Mouse (Mus musculus) kidney, postnatal 14 days (tissue): ENCODE results near the gene Ube2f.
A peak's percentile ranks its signal among the peaks of the same experiment; 100 is the strongest.

Source experiments
- DNase-seq: peaks from one replicate; pipeline ENCODE4 v3.0.0; 2022; ENCODE audit warnings: mixed read lengths

Gene Ube2f

DNA sequence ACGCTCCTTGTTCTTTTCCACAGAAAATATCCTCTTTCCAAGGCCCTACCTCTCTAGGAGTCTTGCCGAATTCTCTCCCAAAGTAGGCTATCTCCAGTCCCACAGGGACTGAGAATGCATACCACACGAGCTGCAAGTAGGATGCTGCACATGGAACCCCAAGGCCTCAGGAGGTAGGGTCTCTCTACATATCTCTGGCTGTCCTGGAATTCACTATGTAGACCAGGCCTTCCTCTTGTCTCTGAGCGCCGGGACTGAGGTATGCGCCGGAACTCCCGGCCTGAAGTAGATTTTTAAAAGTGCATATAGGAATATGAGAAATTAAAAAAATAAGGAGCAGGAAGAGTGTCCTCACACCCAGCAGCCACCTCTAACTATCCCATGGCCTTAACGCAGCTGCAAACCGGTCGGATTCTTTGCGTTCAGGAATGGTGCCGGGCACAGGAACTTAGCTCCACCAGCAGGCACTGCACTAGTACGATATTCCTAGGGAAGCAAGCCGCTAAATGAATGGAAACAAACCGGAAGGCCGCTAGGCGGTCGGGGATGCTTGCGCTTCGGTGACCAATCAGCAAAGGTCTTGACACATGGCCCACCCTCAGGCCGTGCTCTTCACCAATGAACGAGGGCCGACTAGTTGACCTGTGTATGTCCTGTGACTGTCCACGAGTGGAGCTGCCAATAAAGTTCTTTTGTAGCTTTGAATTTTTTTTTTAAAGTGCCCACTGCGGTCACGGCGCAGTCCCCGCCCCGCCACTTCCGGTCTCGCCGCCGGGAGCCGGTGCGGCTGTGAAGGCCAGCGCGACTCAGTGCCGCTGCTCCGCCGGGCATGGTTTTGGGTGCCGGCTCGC is at the start of gene Ube2f:
Gene Ube2f, plus strand, starts transcription at position 741 of the 851 bp plus-strand sequence.
- peak; percentile 97 for DNase-seq

DNA sequence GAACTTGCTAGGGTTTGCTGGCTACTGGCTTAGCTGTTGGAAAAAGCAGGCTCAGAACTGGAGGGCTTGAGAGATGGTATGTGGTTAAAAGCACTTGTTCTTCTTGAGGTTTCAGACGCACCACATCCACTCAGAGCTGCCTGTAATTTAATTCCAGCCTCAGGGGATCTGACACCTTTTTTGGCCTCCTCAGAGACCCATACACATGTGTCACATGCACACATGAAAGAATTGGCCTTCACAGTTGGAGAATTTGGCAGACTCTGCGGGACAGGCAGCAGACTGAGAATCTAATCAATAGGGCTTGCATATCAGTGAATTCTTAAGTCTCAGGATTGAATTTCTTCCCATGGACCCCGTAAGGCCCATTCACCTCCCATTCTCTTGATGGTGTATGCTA is 49.0 kb upstream of the Ube2f start:
- no peak for DNase-seq

DNA sequence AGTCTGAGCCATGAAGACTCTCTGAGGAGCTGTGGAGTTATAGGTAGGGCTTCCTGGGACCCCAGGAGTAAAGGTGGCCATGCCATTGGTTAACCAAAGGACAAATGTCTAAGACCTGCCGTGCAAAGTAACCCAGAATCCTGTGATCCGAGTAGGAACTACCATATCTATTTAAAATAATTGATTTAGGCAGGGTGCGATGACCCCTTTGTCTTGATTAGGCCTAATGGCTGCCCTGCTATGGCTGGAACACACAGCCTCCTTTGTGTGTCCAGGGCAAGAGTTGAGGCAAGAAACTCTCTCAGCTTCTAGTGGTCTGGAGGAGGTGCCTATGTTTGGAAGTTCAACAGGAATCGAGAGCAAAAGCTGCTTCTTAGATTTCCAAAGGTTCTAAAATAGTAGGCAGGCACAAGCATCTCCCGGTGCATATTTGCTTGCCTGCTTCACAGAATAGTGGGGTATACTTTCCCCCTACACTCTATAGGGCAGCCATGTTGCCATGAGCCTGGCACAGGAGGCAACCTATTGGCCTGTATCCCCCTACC is 45.8 kb upstream of the Ube2f start:
- no peak for DNase-seq

DNA sequence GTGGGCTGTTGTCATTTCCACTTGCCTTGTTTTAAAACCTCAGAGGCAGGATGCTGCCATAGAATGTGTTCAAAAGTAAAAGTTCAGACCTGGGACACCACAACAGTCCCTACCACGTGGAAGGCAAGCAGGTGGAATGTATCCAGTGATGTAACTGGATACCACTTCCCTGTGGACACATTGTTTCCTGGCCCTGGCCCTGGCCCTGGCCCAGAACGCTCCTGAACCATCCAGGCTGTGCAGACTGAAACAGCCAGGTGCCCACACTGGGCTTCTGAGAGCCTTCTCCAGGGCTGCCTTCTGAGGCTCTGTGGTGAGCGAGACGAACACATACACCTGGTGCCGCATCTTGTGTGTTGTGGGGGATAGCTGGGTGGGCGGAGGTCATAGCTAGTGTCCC is 44.5 kb upstream of the Ube2f start:
- no peak for DNase-seq

DNA sequence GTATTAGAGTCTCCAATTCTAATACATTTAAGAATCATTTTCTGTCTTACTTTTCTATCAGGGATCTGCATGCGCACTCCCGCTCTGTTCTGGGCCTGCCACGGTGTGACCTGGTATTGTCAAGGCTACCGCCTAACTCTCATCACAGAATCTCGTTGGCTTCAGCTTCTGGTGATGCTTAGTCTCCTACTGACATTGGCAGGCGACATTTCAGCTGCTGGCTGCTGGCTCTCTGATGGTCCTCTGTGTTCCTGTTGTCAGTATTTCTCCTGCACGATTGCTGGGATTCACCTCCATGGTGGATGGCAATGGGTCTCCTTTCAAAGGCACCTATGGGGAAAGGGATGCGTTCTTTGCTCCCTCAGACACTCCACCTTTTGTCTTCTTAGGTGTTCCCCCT is 43.8 kb upstream of the Ube2f start:
- DNase-seq, result no peak

DNA sequence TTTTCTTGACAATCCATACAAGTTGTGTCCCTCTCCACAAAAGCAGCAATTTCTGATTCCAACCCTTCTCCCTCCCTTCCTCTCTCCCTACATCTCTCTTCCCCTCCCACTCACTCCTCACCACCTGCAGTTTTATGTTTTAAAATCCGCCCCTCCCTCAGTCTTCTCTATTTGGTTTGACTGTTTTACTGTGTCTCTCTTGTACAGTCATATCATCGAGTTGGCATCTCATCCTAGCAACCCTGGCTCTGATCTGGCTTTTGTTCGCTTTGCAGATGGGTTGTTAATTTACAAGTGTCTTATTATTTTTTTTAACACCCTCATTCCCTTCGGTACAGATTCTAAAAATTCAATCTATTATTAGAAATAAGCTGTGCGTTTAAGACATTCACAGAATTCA is 43.2 kb upstream of the Ube2f start:
- DNase-seq, result no peak

DNA sequence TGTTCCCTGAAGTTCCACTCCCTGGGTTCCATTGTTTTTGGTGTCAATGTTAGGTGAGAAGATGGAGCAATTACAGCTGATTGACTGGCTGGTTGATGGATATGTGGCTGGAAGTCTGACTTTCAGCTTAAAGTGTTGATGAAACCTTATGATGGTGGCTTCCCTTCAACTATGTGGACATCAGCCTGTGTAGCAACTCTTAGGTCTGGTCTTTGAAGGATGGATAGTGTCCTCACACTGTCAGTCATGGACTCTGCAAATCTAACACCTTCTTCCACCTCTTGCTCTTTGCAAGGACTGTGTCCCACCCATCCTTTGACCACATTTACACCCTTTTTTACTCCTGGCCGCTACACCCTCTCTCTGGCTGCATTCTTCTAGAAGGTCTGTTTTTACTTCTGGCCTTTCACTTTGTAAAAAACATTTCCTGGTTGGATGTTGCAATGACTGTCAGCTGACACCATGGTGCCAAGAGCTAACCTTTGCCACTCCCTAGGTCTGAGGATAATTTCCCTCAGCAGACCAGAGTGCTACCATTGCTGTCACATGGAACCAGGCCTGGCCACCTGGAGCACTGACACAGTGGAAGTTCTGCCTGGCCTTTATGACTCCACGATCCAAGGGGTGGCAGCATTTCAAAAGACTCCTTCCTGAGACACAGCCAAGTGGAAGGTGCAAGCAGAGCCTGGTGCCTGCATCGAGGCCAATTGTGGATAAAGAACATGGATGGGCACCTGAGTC is 42.6 kb upstream of the Ube2f start:
- DNase-seq, result no peak

DNA sequence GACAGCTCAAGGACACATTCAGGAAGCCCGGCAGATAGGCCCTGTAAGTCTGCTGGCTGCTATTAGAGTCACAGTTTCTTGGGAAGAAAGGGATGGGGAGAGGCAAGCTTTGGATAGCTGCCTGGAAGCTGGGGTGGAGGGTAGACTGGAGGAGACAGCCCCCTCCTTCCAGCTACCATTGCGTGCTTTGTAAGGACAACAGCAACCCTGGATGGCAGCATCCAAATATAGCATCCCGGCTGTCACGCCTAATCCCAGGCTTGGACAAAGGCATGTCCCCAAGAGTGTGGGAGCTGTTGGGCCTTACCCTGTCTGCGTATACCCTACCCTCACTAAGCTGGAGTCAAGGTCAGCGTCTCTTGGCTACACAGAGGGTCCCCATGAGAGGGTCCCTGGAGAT is 40.8 kb upstream of the Ube2f start:
- no peak for DNase-seq

DNA sequence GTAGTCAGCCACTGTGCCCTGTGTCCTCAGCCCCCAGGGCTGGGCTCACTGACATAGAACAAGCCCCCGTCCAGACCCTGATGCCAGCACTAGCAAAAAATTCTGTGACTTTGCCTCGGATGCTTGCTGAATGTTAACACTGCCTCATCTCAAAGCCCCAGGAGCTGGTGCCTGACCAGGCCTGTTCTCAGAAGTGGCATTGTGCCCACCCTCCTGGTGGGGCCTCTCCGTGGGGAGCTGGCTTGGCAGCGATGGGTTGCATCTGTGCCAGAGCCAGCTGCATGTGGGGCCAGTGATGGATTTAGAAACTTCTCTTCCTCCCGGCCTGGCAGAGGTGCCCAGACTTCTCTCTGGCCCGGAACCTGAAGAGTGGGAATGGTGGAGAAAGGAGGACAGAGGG is 40.3 kb upstream of the Ube2f start:
- DNase-seq, result peak; percentile 8

DNA sequence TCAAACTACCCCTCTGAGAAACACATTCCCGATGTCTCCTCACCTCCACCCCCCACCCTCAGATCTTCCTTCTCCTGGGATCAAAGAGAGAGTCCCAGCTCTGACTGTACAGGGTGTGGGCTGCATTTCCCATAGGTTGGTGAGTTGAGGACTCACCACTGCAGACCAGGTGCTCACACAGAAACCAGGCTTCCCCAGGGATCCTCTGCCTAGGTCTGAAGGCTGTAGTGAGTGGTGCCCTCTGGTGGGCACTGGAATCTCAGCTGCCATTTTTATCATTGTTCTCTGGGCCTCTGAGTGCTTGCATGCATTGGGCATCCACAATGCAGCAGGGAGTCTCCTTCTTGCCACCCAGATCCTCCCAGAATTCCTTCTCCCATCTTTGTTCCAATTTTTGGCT is 39.0 kb upstream of the Ube2f start:
- DNase-seq, result peak; percentile 56

DNA sequence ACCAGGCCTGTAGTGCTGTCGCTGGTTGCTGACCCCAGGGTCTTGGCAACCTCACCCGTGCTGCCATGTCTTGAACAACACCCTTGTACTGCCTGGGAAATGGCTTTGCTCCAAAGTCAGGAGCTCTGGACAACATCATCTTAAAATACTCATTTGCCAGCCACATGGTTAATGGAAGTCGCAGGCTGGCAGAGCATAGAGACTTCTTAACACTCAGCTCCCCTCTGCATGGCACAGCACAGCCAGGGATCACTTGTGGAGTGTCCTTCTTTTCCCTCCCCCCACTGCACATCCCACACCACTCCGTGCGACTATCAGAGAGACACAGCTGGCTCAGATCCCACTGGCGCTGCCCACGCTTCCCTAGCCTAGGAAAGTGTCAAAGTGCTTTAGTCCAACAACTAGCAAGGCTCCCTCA is 38.5 kb upstream of the Ube2f start:
- peak; percentile 17 for DNase-seq

DNA sequence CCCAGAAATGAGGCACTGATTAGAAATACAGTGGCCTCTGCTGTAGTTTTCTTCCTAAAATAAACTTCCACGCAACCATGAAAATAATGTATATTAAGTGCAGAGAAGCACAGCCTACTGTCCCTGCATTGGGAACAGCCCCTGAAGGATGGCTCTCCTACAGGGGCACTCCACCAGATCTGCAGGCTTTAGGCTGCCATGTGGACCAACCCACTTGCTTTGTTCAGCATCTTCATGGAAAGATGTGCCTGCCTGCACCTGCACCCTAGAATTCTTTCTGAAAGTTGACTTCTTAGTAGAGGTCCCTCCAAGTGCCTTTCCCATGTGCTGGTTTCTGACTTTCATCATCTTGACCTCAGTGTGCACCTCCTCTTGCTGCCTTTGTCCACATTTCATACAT is 34.8 kb upstream of the Ube2f start:
- no peak for DNase-seq

DNA sequence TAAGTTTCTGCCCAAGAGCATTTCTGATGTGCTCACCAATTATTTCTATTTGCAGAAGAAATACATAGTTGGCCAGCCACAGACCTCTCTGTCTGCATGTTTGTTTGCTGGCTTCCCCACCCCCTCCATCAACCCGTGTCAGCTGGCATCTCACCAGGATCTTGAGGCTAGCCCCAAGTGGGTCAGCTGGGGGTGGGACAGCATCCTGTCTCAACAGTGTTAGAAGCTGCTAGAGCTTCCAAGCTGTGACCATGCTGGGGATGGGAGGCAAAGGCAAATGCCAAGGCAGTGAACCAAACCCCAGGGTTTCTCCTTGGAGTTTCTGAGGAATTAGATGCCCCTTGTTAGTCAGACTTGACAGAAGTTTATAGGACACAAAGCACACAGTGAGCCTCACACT is 34.1 kb upstream of the Ube2f start:
- peak; percentile 14 for DNase-seq

DNA sequence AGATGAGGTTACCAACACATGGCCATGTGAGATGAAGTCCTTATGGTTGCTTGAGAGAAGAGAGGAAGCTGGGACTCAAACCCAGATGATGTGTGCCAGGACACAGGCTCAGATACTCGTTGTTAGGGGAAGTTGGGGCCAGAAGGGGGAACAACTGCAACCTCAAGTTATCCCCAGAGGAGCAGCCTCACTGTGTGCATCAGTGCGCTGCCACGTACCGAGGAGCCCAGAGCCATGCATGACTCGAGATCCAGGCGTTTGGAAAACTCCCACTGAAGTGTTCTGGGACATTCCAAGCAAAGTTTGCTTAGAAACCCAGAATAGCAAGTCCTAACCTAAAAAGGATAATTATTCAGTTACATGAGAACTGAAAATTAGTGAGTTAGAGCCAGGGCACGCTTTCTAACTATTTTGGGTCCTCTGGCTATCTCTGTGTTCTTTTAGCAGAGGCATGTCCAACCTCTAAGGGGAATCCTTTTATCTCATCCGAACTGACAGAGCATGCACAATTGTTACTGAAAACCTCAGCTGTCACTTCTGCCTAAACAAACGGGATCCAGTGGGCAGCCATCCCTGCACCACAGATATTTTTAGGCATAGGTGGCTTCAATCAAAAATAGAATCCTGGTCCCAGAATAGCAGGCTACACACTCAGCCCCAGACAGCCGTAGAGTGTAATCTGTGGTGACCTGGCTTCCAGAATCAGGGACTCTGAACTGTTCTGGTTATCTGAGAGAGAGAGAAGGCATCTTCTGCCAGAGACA is 33.4 kb upstream of the Ube2f start:
- no peak for DNase-seq

DNA sequence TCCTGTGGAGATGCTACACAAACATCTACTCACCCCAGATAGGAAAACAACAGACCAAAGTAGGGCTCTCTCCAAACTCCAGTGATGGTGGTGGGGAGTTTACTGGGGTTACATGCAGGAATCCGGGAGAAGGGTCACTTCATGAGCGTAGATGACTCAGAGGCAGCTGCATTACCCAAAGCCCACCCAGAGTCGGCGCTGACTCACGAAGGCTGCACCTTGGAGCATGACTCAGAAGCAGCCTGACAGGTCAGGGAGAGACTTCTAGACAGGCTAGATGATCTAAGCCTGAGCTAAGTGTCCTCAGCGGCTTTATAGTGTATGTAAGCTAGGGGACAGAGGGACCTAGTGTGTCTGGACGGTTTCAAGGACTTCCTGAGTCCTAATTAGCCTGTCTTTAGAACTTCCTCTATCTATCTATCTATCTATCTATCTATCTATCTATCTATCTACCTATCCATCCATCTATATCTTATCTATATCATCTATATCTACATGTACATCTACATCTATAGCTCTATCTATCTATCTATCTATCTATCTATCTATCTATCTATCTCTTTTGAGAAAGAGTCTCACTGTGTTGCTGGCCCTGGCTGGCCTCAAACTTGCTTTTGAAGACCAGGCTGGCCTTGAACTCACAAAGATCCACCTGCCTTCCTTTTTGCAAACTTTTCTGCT is 30.3 kb upstream of the Ube2f start:
- DNase-seq, result no peak

DNA sequence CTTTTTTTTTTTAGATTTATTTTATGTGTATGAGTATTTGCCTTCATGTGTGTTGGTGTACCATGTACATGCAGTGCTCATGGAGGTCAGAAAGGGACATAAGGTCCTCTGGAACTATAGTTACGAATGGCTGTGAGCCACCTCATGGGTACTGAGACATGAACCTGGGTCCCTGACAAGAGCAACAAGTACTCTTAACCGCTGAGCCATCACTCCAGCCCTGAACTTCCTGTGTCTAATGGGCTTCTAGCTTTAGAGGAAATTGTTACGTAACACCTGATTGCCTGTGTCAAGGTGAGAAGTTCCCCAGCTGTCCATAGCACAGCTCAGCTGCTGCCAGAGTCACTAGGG is 29.8 kb upstream of the Ube2f start:
- no peak for DNase-seq

DNA sequence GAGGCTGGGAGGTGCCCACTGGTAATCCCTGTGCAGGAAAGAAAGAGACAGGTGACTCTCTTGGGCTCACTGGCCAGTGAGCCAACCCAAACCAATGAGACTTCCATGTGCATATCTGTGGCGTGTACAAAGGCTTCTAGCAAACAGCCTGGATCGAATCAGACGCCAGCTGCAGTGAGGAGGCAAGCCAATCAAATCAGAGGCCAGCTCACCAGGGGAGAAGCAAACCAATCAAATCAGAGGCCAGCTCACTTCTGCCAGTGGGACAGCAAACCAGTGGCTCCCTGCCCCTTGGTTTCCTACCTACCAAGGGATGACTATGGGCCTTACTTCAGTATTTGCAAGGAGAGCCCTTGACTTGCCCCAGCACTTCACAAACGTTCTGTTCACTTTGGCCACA is 23.5 kb upstream of the Ube2f start:
- no peak for DNase-seq

DNA sequence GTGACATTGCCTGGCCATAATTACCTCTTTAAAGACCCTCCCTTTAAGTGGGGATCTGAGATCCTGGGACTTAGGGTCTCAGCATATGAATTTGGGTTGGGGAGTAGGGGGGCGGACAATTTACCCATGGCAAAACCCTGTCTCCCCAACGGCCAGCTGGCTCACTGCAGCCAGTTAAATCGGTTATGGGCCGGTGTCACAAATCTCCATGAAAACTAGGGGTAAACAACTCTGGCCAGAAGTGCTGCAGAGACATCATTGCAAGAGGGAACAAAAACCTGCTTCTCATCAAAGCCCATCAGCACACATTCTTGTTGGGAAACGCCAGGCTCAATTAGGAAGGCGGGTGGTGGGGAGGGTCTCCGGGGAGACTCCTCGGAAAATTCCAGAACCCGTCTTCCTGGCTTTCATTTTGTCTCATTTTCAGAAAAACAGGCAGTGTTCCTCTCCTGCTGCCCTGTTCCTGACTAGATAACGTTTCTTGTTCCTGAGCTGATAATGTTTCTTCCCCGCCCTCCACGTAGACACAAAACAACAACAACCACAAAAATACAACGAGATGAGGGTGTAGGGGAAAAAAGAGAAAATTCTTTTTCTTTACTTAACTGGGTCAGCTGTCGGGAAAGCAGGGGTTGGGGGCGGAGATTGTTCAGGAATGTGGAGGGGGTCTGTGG is 22.6 kb upstream of the Ube2f start:
- DNase-seq, result peak; percentile 12

DNA sequence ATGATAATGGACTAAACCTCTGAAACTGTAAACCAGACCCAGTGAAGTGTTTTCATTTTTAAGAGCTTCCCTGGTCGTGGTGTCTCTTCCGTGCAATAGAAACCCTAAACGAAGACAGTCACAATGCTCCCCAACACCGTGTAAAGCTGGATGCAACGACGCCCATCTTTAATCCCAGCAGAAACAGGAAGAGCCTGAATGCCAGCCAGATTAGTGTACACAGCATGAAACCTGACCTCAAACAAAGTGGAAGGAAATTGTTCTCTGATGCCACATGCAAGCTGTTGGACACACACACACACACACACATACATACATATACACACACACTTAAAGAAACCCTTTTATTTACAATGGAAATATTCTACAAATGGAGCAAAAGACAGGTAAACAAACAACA is 19.0 kb upstream of the Ube2f start:
- DNase-seq, result no peak

DNA sequence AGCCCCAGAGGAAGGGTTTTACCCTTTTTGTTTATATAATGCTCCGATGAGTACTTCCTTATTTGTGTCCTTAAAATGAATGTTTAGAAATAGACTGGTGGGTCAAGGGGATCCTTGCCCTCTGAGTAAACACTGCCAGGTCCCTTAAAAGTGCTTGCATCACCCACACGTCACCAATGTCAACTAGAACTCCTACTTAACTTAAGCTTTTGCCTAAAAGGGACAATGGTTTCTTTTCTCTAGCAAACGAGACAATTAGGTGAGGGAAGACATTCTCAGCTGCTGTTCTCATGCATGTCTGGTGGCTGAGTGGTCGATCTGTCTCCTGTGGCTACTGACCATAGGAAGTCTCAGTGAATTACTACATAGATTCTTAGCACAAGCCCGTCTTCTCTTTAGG is 18.2 kb upstream of the Ube2f start:
- DNase-seq, result no peak

DNA sequence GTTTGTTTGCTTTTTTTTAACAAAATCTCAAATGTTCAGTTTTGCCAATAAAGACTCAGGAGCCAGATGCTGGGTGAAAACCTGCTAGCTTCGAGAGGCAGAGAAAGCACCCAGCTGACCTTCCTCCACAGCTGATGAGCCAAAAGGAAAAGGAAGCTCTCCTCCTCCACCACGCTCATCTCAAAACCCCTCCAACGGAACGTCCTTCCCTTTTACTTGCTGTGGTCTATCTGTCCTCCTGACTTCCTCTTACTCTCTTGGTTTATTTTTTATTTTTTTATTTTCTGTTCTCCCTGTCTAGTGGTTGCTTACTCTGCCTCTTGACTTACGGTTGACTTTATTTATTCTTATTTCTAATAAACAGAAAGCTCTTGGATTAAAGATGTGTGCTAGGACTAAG is 14.7 kb upstream of the Ube2f start:
- no peak for DNase-seq

DNA sequence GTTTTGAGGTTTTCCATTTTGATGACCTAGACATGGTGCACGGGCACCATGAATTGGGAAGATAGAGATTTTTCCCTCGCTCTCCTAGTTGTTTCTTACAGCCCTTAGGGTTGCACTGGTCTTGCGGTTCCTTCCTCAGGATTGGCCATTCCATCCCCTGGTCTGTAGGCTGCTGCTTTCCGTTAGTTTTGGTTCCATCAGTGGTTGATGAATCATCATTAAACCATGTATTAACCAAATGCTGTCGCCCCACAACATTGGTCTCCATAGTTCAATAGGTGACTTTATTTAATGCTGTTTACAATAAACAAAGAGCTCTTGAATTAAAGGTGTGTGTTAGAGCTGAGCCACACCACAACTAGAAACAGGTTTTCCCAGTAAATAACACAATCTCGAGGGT is 12.4 kb upstream of the Ube2f start:
- no peak for DNase-seq
